Mouse (Mus musculus): ENCODE measurements around the gene 1810010H24Rik.
"Not testable (repeated sequence)": the region's sequence is repeated elsewhere in the genome, so short reads cannot be mapped to it uniquely, and the experiment has no call there.

1810010H24Rik gene

DNA sequence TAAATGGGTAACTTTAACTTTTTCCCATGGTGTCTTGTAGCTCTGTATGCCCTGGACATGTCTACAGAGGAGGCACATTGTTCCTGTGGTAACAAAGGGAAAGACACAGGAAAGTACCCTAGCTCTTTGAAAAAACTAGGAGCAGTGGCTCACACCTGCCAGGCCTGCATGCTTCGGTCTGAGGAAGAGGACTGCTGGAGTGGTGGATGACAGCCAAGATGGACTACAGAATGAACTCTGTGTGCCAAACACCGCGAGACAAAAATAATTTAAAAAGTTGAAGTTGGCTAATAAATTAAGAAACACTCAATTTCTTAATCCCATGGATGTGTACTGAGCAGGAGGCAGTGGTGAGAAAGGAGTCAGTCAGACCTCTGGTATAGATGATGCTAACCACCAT, 15.9 kb downstream of the 1810010H24Rik start:
- no peak for DNase-seq (ENCODE audit: extremely low spot score, low spot score)

DNA sequence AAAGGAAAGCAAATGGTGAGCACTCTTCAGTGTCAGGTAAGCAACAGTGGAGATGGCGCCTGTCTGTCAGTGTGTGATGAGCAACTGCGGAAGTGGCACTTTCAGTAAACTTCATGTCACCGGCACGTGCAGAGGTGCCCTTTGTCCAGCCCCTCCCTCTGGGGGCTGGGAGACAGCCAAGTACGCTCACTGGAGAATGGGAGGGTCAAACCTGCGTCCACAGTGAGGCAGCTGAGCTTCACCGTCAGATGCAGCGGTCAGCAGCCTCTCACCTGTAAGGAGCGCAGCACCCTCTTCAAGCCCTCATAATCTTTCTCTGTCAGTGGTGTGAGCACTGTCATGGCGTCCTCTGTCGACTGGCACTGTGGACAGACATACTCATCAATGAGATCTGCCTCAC, 17.9 kb downstream of the 1810010H24Rik start:
- DNase-seq (ENCODE audit: extremely low spot score, low spot score): no peak

DNA sequence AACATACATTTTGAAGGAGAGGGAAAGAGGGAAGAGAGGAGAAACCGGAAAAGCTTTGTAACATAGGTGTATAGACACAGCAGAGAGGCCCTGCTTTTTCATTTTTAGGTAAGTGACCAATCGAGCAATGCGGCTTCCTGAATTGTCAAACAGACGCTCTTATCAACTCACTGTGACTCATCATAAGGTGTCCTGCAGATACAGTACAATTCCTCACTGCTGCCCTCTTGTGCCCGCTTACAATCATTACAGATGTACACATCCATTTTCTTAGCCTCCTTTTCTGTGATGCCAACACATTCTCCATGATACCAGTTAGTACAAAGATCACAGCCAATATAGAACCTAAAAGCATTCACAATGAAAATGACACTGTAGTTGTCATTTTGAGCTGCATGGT, 18.8 kb downstream of the 1810010H24Rik start:
- DNase-seq (ENCODE audit: extremely low spot score, low spot score): peak; percentile 44

DNA sequence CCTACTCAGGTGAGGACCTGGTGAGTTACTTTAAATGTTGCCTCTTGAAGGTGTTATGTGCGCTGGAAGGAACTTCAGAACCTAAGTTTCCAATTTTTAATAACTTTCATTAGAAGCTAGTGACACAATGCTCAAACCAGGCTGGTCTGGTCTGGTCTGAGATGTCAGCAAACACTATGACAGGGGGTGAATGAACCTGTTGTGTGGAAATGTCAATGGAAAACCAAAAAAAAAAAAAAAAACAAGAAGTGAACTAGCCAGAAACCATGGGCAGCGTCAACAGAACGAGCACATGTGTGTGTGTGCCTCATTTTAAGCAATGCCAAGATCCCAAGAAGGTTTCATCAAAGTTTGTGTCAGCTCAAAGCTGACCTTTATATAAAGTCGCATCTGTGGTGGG, 20.1 kb downstream of the 1810010H24Rik start:
- no peak for DNase-seq (ENCODE audit: extremely low spot score, low spot score)

DNA sequence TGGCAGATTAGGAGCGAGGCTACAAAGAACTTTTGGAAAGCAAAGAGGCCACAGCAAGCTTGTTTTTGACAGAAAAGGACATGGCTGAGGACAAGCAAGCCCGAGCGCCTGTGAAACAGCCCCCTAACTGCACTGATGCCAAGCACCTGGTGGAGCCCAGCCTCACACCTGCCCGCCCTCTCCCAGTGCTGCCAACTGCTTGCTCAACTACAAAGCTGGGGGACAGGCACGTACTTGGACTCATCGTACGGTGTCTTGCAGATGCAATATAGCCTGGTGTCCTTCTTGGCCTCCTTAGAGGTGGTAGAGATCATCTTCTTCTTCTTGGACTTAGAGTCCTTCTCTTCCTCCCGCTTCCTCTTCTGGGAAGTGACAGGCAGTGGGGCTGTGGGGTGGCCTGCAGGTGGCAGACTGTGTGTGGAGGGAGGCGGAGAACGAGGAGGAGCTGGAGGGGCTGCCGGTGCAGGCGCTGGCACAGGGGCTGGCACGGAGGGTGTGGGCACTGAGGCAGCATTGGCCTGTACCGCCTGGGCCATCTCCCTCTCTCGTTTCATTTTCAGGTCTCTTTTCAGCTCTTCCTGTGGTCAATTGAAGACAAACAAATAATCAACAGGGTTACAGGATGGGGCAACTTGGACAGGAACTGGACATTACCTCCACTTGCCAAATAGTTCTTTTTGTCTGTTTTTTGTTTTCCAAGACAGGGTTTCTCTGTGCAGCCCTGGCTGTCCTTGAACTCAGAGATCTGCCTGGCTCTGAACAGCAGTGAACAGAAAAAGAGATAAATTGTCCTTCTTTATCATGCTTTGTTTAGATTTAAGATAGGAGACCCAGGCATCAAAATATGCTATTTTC, 21.5 kb downstream of the 1810010H24Rik start:
- DNase-seq (ENCODE audit: extremely low spot score, low spot score): no peak

DNA sequence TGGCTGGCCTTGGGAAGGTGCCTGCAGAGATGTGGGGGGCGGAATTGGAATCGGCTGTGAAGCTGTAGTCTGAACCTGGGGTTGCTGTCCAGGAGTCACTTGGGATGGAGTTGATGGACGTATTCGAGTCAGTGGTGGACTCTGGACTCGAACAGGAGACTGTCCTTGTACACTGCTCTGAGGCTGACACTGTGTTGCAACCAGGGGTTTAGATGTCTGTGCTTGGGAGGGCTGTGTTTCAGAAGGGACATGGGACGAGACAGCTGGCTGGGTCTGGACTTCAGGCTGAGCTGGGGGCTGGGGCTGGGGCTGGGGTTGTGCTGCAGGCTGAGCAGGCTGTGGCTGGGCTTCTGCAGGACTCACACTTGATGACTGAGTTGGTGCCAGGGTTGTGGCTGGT, 29.4 kb downstream of the 1810010H24Rik start:
- no peak for DNase-seq (ENCODE audit: extremely low spot score, low spot score)

DNA sequence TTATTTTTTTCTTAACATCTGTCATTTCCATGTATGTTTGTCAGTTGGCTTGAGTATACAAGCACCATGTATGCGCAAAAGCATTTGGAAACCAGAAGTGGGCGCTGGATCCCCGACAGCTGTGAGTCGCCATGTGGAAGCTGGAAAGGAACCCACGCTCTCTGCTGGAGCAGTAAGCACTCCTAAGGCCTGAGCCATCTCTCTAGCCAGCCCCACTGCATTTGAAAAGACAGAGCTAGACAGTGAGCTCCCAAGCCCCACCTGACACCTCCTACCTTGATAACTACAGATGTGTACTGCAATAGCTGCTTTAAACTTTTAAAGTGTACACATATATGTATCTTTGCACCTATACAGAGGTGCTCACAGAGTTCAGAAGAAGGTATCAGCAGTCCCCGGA, 31.9 kb downstream of the 1810010H24Rik start:
- DNase-seq (ENCODE audit: extremely low spot score, low spot score): no peak

DNA sequence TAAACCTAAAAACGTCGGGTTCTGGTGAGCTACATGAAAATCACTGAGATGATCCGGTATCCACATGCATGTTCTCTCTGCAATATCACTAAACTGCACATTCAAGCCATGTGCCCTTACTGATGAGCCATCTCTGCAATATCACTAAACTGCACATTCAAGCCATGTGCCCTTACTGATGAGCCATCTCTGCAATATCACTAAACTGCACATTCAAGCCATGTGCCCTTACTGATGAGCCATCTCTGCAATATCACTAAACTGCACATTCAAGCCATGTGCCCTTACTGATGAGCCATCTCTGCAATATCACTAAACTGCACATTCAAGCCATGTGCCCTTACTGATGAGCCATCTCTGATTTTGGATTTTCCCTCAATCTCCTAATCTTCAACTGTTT, 34.2 kb downstream of the 1810010H24Rik start:
- DNase-seq (ENCODE audit: extremely low spot score, low spot score): not testable (repeated sequence)

DNA sequence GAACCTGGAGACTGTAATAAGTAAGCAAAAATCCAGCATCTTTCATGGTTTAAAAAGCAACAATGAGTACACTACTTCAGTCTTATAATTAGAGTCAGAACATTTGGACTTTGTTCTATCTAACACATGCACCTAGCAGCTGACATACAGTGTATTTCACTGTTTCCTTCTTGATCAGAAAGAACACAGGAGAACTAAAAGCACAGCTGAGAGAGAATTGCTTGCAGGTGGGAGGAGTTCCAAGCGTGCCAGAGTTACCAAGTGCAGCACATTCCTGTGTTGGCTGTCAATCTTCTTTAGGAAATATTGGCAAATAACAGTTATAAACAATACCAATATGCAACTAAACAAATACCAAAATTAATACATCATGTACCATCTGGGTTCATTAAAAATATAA, 35.5 kb downstream of the 1810010H24Rik start:
- DNase-seq (ENCODE audit: extremely low spot score, low spot score): no peak

DNA sequence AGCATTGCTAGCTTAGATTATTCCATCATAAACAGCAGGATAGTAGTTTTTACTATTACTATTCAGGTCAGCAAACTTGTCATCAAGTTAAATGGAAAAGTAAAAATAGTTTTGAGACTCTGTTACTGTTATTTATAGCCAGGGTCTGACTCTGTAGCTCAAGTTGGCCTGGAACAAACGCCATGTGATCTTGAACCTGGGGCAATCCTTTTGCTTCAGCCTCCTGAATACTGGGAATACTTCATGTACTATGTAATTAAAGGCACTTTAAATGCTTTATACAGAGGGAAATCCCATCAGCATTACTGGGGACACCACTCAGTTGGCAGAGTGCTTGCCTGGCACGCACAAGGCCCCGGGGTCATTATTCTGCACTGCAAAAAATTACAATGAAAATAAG, 37.6 kb downstream of the 1810010H24Rik start:
- no peak for DNase-seq (ENCODE audit: extremely low spot score, low spot score)

DNA sequence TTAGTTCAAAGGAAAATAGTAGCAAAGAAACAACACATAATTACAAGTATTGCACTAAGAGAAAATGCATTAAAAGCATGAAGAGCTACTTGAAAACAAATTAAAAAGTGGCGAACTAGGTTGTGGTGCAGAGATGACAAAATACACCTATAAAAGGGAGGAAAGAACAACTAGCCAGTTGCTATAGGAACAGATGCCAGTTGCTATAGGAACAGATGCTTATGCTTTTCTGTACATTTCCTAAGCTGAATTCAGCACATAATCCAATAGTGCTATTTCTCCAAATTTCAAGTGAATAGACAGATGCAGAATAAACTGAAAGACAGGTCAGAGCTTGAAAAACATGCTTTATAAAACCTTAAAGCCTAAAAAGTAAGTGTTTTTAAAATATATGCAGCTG, 39.1 kb downstream of the 1810010H24Rik start:
- no peak for DNase-seq (ENCODE audit: extremely low spot score, low spot score)

DNA sequence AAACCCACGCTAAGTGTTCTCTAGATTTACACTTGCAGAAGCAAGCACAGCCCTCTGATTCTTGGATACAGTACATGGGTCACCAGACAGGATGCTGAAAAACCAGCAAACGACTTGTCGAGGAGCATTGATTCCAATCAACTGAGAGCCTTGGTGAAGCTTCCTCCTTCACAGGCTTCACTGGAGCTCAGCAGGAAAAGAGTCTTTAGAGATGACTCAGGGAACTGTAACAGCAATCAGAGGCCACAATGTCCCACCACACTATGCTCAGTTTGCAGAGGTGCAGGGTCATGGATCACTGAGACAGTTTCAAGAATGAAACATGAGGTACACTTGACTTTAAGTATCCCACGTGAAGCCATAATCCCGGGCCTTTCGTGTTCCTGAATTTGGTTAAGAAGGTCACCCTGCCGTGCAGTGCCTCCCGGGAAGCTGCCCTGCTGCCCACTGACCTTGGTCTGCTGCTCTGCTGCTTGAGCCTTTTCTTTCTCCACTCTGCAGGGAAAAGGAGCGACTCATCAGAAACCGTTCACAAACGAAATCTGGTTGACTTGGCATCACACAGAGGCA, 39.8 kb downstream of the 1810010H24Rik start:
- no peak for DNase-seq (ENCODE audit: extremely low spot score, low spot score)

Data from neural tube, embryonic 10.5 days (tissue).